Mouse (Mus musculus) spleen, adult 18-20 months (tissue): ENCODE results near the gene Eps15.
A peak's percentile ranks its signal among the peaks of the same experiment; 100 is the strongest.

Experiments used
- DNase-seq, 2 experiments: peaks; one replicate each; pipeline ENCODE4 v3.0.0; 2022; ENCODE audit warnings: mixed read lengths in 2 of 2

Eps15 gene

DNA sequence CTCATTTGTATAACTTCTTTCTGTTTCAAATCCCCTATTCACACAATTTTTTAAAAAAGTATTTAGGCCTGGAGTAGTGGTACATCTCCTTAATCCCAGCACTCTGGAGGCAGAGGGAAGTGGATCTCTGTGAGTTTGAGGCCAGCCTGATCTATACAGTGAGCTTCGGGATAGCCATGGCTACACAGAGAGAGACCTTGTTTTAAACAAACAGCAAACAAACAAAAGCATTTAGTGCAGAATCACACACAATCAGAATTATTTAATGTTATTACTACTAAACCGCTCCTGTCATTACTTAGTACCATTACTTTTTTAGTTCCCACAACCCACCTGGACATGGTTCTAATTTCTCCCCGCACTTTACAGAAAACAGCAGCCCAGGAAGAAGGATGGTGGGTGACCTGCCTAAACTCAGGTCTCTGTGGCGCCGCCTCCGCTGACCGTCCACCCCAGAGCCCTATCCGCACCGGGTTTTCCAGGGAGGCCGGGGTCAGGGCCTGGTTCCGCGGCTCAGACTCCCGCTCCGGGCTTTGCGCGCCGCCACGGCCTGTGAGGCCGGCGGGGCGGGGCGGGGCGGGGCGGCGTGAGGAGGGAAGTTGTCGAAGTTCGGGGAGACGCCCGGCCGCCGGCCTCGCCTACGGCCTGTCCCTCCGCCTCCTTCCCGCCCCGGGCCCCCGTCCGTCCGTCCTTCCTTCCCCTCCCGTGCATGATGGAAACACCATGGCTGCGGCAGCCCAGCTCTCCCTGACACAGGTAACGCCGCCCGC is at the start of gene Eps15:
TSS of gene Eps15 (plus strand) at position 580 of the 770 bp plus-strand sequence.
- peak; percentile 90 to 96 for DNase-seq

DNA sequence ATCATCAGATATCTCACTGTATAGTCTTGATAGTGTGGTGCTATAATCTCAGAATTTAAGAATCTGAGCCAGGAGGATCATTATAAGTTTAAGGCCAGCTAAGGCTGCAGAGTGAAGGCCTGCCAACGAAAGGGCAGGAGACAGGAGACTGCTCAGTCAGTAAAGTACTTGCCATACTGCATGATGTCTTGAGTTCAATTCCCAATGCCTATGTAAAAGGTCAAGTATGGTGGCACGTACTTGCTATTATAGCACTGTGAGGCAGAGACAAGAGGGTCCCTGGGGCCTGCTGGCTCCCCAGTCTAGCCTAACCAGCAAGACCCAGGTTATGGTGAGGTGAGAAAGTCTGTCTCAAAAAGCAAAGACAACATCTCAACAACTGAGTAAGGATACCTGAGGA is 45.9 kb upstream of the Eps15 start, which contains the start of gene Calr4:
TSS of gene Calr4 (plus strand) at position 301 of the 400 bp plus-strand sequence.
- no peak for DNase-seq

DNA sequence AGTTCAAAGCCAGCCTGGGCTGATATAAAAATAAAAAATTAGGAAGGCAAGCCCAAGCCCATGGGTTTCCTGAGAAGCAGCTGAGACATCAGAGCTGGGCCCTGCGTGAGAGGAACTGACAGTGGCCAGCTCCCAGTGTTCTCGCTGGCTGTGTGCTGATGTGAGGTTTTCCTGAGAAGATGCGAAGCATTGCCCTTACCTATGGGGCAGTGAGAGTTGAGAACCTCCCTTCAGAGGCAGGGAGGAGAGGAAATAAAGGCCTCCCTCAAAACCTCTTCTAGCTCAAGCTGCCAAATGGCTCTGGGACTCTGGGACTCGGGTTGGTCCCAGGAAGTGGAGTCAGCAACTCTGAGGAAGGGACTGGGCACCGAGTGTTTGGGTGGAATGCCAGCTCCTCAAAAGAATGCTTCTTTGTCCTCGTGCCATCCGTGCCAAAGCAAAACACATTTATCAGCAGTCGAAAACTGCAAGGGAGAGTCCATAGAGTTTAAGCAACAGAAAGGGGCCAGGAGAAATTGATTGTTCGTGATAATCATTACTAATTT is 45.2 kb upstream of the Eps15 start:
- no peak for DNase-seq

DNA sequence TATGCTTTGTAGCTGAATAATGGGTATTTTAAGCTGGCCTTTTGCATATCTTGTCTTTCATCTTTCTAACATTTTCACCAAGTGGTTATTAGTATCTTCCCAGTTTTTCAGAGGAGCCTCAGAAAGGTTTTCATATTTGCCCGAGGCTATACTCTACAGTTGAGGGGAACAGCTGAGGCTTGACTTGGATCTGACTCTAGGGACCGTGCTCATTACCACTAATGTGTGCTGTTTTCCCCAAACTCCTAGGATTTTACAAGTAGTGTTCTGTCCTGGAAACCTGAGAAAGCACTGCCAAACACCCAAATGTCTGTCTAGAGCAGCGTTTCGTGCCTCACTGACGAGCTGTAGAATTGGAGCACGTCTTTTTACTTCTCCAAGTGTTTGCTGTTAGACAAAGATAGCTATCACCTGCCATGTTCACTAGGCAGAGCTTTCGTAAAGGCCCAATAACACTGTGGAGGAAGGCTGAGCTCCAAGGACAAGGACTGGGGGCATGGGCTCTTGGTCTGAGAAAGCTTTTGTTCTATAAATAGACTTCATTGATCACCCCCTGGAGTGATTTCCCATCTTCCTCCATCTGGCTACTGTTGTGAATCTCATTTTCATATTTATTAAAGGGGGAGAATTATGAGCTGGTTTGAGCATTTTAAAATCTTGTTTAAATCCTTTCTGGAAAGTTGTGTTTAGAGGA is 43.7 kb upstream of the Eps15 start:
- no peak for DNase-seq

DNA sequence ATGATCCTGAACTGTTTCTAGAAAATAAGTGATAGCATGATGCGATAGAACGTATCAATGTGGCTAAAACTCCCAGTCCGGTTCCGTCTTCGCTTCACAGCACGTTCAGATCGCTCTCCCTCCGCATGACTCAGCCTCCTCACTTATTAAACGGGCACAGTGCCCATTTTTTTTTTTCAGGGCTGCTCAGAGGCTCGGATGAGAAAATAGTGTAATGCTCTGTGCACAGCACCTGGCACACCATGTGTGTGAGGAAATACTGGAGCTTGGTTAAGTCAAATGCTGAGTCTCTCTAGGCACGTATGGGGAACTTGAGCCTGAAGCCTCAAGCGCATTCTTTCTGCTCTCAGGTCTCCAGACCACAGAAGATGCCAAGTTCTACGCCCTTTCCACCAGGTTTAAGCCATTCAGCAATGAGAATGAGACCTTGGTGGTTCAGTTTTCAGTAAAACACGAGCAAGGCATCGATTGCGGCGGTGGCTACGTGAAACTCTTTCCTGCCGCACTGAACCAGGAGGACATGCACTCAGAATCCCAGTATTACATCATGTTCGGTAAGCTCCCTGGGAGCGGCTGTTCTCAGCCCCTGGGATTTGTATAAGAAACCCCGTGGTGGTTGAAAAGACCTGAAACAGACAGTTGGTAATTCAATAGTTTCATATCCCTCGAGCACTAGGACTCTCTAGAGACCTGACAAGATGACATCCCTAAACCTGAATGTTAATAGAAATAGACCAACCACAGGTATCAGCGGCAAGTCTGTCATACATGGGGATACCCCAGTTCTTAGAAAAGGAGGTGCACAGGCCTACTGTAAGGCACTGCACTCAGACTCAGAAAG is 41.4 kb upstream of the Eps15 start:
- DNase-seq: no peak

DNA sequence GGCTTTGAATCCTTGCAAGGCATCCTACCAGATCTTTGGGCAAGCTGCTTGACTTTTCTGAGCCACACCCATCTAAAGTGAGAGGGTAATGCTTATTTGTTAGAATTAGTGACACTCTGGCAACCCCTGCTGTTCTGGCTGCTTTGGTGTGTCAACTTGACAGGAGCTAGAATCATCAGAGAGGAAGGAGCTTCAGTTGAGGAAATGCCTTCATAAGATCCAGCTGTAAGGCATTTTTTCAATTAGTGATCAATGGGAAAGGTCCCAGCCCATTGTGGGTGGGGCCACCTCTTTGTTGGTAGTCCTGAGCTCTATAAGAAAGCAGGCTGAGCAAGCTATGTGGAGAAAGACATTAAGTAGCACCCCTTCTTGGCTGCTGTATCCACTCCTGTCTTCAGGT is 38.8 kb upstream of the Eps15 start:
- no peak for DNase-seq

DNA sequence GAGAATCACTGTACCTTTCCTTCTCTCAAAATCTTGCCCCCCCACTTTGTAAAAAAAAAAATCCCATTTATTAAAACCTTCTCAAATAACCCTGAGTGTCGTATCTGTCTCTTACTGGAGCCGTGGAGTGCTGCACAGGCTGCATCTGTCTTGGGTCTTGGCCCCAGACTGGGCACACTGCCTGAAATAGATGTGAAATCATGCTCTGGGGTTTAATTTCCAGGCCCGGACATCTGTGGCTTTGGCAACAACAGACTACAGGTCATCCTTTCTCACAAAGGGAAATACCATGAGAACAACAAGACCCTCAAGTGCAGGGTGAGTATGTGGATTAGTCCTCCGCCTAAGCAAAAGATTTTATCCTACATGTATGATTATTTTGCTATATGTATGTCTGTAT is 38.1 kb upstream of the Eps15 start:
- DNase-seq: no peak

DNA sequence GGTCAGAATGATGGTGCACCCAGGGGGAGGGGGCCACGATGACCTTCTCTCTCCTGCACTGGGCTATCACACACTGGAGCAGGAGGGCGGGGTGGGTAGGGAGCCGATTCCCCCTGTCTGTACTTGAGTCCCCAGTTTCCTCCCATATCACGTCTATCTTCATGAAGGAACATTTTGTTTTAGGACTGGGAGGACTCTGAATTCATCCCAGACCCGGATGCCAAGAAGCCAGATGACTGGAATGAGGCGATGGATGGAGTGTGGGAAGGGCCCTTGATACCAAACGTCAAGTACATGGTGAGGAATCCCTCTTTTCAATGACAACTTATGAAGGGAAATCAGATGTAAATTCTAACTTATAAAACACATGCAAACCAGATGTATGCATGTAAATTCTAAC is 35.6 kb upstream of the Eps15 start:
- DNase-seq: no peak

DNA sequence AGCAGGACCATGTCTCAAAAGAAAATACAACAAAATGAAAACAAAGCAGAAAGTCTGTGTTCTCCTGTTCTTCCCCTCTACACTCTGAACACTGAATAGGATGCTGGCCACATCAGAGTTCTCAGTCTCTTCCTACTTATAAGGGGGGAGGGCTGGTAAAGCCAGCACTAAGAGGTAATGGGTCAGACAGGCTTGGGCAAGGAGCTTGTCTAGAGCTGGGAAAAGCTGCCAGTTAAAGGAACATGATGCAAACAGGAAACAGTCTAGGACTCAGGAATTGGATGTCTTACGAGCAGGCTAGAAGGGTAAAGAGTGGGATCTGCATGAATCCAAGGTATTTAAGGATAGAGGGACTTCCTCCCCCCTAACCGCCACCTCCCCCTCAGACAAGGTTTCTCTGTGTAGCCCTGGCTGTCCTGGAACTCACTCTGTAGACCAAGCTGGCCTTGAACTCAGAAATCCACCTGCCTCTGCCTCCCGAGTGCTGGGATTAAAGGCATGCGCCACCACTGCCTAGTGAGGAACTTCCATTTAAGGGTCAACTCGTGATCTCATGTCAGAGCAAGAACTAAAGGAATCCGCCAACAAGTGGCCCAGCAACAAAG is 35.0 kb upstream of the Eps15 start:
- DNase-seq: no peak

DNA sequence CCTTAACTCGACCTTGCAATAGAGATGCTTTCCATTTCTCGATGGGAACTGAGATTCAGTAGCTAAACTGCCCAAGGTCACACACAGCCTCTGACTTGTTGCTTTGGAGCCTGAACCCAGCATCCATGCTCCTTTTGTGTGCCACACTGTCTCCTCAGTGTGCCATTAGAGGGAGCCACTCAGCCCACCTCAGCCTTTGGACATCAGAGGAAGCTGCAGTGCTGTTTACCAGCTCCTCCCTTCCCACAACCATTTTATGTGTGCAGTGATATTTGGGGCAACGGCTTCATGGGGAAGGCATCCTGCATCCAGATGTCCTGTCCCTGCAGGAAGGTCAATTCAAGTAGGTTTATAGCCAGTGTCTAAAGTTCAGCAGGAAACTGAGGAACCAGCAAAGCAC is 28.5 kb upstream of the Eps15 start:
- peak; percentile 6 to 26 for DNase-seq

DNA sequence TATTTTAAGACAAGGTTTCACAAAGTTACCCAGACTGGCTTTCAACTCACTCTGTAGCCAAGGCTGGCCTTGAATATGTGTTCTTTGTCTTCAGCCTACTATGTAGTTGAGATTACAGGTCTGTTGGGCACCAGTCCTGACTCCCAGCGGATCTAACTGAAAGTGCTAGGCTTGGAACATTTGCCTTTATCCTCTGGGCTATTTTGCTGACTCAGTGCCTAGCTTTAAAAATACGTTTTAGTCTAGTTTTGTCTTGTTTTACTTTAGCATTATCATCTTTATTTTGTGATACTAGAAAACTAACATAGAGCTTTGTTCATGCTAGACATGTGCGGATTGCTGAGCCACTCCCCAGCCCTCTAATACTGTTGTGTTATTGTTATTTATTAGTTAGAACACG is 27.9 kb upstream of the Eps15 start:
- DNase-seq: no peak

DNA sequence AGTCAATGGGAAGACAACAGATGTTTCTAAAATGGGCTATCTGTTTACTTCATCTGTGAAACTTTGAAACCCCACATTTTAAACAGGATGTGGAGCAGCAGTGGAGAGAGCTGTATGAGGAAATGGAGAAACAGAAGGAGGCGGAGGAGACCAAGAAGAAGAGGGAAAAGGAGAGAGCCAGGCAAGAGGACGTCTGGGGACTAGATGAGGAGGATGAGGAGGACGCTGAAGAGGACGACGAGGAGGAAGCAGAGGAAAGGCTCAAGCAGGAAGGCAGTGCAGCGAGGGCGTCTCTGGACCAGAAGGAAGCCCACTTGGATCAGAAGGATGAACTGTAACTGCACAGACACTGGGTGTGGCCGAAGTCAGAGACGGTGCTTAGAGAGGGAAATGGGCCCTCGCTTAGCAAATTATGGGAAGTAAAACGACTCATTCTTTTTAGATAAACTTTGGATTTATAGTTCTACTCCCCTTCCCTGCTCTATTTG is 26.4 kb upstream of the Eps15 start:
- no peak for DNase-seq

DNA sequence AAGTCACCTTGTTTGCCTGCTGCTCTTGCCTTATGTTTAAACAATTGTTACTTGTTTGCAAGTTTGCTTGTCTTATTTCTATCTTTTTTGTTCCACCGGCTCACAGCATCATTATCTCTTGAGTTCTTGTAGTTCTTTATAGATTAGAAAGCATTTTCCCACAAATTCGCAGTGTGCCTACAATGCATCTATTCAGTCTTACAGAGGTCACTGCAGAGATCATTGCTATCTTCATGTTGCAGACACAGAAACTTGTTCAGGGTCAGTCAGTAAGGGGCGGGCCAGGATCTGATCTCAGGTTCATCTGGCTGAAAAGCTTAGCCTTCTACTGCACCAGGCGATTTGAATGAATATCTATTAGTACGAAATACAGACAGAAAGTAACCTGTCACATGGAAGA is 25.6 kb upstream of the Eps15 start:
- DNase-seq: no peak

DNA sequence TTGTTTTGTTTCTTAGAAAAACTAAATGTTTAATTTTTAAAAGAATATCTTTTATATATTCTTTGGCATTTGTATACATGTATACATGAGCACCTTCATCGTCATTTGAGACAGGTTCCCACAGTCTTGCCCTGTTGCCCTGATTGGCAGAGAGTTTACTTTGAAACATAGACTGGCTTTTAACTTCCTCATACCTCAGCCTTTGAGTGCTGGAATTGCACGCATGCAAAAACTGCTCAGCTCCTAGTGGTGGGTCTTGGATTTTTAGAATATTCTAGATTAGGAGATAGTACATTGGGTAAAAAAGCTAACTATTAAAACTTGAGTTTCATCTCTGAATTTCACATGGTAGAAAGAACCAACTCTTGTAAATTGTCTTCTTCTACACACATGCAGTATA is 24.7 kb upstream of the Eps15 start:
- DNase-seq: no peak

DNA sequence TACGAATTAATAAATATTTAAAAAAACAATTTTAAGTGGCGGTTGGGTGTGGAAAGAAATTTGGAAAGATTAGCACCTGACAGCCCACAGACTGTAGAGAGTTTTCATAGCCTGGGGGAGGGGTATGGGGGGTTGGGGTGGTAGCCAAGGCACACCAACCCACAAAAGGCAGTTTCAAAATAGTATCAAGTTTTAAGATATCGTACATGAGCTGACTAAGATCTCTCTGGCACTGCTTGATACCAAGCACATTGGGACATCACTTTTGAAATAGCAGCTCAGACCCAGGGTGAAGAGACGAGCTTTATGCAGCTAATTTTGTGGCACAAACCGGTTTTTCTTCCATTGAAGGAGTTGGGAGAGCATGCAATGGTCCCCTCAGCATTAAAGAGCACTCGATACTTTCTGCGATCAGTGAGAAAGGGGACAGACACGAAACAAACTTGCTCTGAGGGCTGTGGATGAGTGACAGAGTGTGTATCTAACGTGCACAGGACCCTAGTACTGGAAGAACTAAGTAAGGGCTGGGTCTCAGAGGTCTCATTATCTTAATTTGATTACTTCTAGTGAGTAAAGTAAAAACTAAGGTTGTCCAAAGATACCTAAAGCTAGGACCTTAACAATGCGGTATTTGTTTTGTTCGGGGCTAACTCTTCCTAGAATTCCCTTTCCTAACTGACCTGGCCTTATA is 24.2 kb upstream of the Eps15 start:
- DNase-seq: no peak

DNA sequence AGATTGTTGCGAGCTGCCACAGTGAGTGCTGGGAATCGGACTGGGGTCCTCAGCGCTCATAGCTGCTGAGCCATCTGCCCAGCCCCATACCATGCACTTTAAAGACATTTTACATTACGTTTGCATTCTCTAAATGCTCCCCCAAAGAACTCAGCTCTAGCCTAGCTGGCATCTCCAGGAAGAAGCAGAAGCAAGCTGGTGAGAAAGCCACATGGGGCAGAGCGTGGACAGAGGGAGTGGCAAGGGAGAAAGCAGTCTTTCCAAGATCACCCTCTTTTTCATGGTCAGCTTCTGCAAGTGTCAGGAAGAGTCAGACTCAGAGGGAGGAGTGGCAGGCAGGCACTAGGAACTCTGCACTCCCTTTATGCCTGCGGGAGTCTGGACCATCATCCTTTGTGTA is 23.3 kb upstream of the Eps15 start:
- DNase-seq: no peak

DNA sequence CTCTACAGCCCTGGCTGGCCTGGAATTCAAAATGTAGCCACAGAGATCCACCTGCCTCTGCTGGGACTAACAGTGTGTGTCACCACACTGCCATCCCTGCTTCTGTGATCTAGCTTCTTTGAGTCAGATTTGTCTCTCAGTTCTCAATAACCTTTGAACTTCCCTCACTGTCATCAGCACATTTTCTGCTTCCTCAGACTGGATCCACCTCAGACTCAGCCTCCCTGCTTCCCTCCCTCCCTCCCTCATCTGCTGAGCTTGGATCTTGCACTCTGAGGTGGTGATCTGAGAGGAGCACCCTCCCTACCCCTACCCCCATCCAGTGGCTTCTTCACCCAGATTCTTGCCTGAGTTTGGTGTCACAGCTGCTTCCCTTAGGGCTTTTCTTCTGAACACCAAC is 22.4 kb upstream of the Eps15 start:
- no peak for DNase-seq

DNA sequence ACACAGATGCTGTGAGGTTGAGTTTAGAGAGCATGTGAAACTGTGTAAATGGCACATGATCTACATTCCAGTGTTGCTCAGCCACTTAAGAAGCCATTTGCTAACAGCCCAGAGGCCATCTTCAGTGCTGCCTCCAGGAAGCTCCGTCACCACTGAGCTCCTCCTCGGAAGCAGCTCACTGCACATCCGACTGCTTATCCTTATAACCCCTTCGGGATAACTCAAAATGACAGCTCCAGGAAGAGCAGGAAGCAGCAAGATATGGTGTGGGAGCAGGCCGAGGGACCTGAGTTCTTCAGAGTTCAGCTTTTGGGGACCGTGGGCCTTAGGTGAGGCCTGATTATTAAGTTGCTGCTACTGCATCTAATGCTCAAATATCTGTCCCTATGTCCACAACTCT is 18.0 kb upstream of the Eps15 start:
- no peak for DNase-seq

DNA sequence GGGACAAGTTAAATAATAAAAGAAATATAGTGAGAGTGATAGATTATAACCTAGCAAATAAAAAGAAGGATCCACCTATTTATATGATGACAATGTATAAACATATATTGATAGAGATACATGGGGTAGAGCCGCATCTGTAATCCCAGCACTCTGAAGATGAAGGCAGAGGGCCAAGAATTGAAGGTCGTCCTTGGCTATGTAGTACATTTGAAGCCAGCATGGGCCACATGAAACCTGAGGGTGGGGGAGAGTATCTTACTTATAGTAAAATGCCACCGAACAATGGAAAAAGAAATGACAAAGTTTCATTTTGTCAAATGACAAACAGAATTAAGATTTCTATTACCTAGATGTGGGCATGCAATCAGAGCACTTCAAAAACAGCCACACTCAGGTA is 14.0 kb upstream of the Eps15 start:
- DNase-seq: no peak

DNA sequence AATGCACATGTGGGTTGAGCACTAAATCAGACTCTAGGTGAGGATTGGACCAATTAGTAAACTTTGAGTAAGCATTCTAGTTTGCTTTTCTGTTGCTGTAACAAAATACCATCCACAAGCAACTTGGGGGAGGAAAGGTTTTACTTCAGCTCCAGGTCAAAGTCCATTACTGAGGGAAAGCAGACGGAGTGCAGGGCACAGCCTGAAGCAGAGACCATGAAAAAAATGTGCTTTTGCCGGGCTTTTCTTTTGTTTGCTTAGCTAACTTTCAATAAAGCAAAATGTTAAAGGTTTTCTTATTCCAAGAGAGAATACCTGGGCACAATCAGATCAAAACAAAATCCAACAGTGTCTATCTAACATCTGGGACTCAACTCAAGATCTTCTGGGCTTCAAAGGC is 13.3 kb upstream of the Eps15 start:
- no peak for DNase-seq

DNA sequence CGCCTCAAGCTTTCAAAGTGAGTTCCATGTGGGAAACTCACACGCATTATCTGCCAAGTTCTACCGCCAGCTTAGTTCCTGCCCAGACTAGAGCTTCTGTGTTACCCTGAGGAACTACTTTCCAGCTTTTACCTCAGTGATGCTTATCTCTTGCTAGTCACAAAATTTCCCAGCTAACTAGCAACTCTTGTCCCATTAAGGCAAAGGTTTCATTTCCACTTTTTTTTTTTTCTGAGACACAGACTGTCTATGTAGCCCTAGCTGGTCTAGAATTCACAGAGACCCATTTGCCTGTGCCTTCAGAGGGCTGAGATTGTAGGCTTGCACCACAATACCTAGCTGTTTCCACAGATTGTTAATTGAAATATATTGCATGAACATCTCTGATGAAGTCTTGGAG is 12.6 kb upstream of the Eps15 start:
- DNase-seq: no peak

DNA sequence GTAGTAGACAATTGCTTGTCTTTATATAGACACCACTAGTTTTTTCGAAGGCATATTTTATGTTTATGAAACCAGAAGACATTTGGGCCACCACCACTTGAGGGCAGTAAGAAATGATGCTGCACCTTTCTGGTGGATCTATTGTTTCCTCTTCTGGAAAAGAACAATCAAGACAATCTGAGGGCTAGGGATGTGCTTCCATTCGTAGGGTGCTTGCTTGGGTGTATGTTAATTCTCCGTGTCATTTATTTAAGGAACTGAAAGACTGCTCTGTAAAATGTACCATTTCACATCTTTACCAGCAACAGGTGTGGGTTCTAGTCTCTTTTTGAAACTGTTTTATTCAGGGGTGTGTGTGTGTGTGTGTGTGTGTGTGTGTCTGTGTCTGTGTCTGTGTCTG is 11.2 kb upstream of the Eps15 start:
- no peak for DNase-seq
